Comparison of ENCODE assay signal across 12 mouse cellular contexts in genomic region chr2:74694066-74694465, GRCm38 (mm10). TPM values are rescaled to one million over a fixed set of nuclear protein-coding genes. Genes with fewer than 3 reads are reported as not detected.
DNase-seq lines count a peak whose midpoint lies in the region; ATAC-seq and TF ChIP-seq lines count a peak whose summit lies in the region.
"Had no signal": no experiment of that assay in that cellular context is flagged by ENCODE, and none has a peak within 500 bp of the region (broad histone marks: within the 10 kb centered on the region; RNA-seq: fewer than 3 reads in every experiment).

No protein-coding gene starts in this region.

- H3K27me3 ChIP-seq in liver, embryonic 11.5 days (replicated peaks; ENCODE audit: control insufficient read depth, insufficient read depth, low read length) = peaks cover 99% of the 10 kb centered on the region
- peaks cover 7% of the 10 kb centered on the region; the same call in 1 of the 2 replicates for H3K27me3 ChIP-seq in kidney, embryonic 14.5 days (ENCODE audit: control insufficient read depth, insufficient read depth, low read length)
- H3K27me3 ChIP-seq in neural tube, embryonic 11.5 days (ENCODE audit: control insufficient read depth, insufficient read depth, low read length) = peaks cover 86% of the 10 kb centered on the region

- H3K4me2 ChIP-seq in liver, embryonic 11.5 days = no peak overlapping the region
- H3K4me2 ChIP-seq in kidney, embryonic 14.5 days (replicated peaks; ENCODE audit: low read depth, low read length) = peak overlapping the region; percentile 85
- peak overlapping the region; percentile 76 for H3K4me2 ChIP-seq in neural tube, embryonic 11.5 days (ENCODE audit: low read depth)
- H3K4me2 ChIP-seq: heart, embryonic 15.5 days; midbrain, embryonic 13.5 days; stomach, embryonic 15.5 days had no signal

- H3K4me1 ChIP-seq in liver, embryonic 11.5 days (replicated peaks; ENCODE audit: control insufficient read depth, insufficient read depth, low read length) = no peaks in the 10 kb centered on the region
- no peaks in the 10 kb centered on the region for H3K4me1 ChIP-seq in bone marrow, adult 2 months (ENCODE audit: control insufficient read depth, insufficient read depth, low read length)
- H3K4me1 ChIP-seq in kidney, embryonic 14.5 days (ENCODE audit: control insufficient read depth, insufficient read depth, low read length) = peaks cover 24% of the 10 kb centered on the region; the same call in 1 of the 2 replicates
- 0 out of 2 replicates have a peak, but pooled peaks cover 5% of the 10 kb centered on the region for H3K4me1 ChIP-seq in neural tube, embryonic 11.5 days (ENCODE audit: control insufficient read depth, insufficient read depth, low read length)

- ATAC-seq in liver, embryonic 11.5 days (replicated peaks; ENCODE audit: low FRiP score) = no peak
- no peak for ATAC-seq in kidney, embryonic 14.5 days (ENCODE audit: low FRiP score, low TSS enrichment)
- no peak for ATAC-seq in neural tube, embryonic 11.5 days (ENCODE audit: insufficient read depth, low FRiP score, low TSS enrichment)
- ATAC-seq in cerebellum, adult (ENCODE audit: insufficient number of reproducible peaks, low FRiP score, low TSS enrichment) = no peak
- ATAC-seq: midbrain, embryonic 13.5 days had no signal

- no peaks in the 10 kb centered on the region for H3K9me3 ChIP-seq in liver, embryonic 11.5 days (ENCODE audit: control insufficient read depth, low read length)
- no peaks in the 10 kb centered on the region for H3K9me3 ChIP-seq in kidney, embryonic 14.5 days (ENCODE audit: control insufficient read depth, low read length)
- no peaks in the 10 kb centered on the region for H3K9me3 ChIP-seq in neural tube, embryonic 11.5 days (ENCODE audit: control insufficient read depth, low read length)
- H3K9me3 ChIP-seq: heart, embryonic 15.5 days; midbrain, embryonic 13.5 days; stomach, embryonic 15.5 days had no signal

- H3K9ac ChIP-seq in liver, embryonic 11.5 days (ENCODE audit: low read depth, low read length) = no peak overlapping the region
- H3K9ac ChIP-seq in kidney, embryonic 14.5 days (ENCODE audit: low read depth, low read length) = peak overlapping the region; percentile 90
- H3K9ac ChIP-seq in neural tube, embryonic 11.5 days (ENCODE audit: low read length) = peak overlapping the region; percentile 62; the same call in 1 of the 2 replicates
- H3K9ac ChIP-seq: heart, embryonic 15.5 days; midbrain, embryonic 13.5 days; stomach, embryonic 15.5 days had no signal

- H3K36me3 ChIP-seq in liver, embryonic 11.5 days (ENCODE audit: control insufficient read depth, insufficient read depth, low read length) = no peaks in the 10 kb centered on the region
- peaks cover 8% of the 10 kb centered on the region; the same call in 1 of the 2 replicates for H3K36me3 ChIP-seq in kidney, embryonic 14.5 days (ENCODE audit: control insufficient read depth, insufficient read depth, low read length)
- no peaks in the 10 kb centered on the region for H3K36me3 ChIP-seq in neural tube, embryonic 11.5 days (ENCODE audit: control insufficient read depth, insufficient read depth, low read length)
- H3K36me3 ChIP-seq: heart, embryonic 15.5 days; midbrain, embryonic 13.5 days; stomach, embryonic 15.5 days had no signal

- 2% methylated on average over 16 of the region's 16 CpGs for WGBS in liver, embryonic 11.5 days
- WGBS in bone marrow, adult 2 months = 8% methylated on average over 16 of the region's 16 CpGs
- 4% methylated on average over 16 of the region's 16 CpGs for WGBS in kidney, embryonic 14.5 days
- WGBS in neural tube, embryonic 11.5 days = under 1% methylated on average over 16 of the region's 16 CpGs

- DNase-seq in liver, embryonic 11.5 days (ENCODE audit: low spot score) = peak; percentile 46
- no peak for DNase-seq in liver
- peak; percentile 72 for DNase-seq in neural tube, embryonic 11.5 days (ENCODE audit: low spot score)
- no peak for DNase-seq in layer of hippocampus, adult 18-20 months (ENCODE audit: low spot score in 2 of 2)
- DNase-seq in gastrocnemius, adult 8-10 months (ENCODE audit: low spot score in 2 of 2) = no peak

- TF ChIP-seq POLR2A in bone marrow, adult 2 months (IDR thresholded peaks at IDR 0.05; ENCODE audit: borderline replicate concordance, control insufficient read depth, low read depth, low read length) = no peak

- TF ChIP-seq CTCF in bone marrow, adult 2 months (IDR thresholded peaks at IDR 0.05; ENCODE audit: control insufficient read depth, insufficient read depth, low read length) = peak; percentile 30; the same call in 1 of the 2 replicates

- H3K27ac ChIP-seq in liver, embryonic 11.5 days (ENCODE audit: low read depth, low read length) = no peak overlapping the region
- no peak overlapping the region for H3K27ac ChIP-seq in bone marrow, adult 2 months (ENCODE audit: control insufficient read depth, insufficient read depth, low read depth, low read length, poor library complexity)
- H3K27ac ChIP-seq in kidney, embryonic 14.5 days (ENCODE audit: low read depth, low read length) = peak overlapping the region; percentile 96; the same call in 1 of the 2 replicates
- no peak overlapping the region for H3K27ac ChIP-seq in neural tube, embryonic 11.5 days (ENCODE audit: low read depth, low read length)
- H3K27ac ChIP-seq: heart, embryonic 15.5 days; midbrain, embryonic 13.5 days; stomach, embryonic 15.5 days had no signal

- no peak overlapping the region for H3K4me3 ChIP-seq in liver, embryonic 11.5 days (ENCODE audit: low read depth, low read length)
- no peak overlapping the region for H3K4me3 ChIP-seq in bone marrow, adult 2 months (replicated peaks; ENCODE audit: control insufficient read depth, low read depth, low read length)
- peak overlapping the region; percentile 85 for H3K4me3 ChIP-seq in kidney, embryonic 14.5 days (ENCODE audit: low read length)
- H3K4me3 ChIP-seq in neural tube, embryonic 11.5 days (ENCODE audit: low read depth, low read length) = peak overlapping the region; percentile 46; the same call in 1 of the 2 replicates
- H3K4me3 ChIP-seq: heart, embryonic 15.5 days; midbrain, embryonic 13.5 days; stomach, embryonic 15.5 days had no signal

RNA-seq across cellular contexts. Expression of gene Hoxd10, which starts 2.3 kb away (rescaled TPM):
- polyA plus RNA-seq in liver, embryonic 11.5 days (2014; fragmentation: Nextera tagmentation; extraction: Ambion mirVana) = 0.09 and 0.30 TPM in 2 replicates
- polyA plus RNA-seq in bone marrow, adult 2 months (2011; ENCODE audit: insufficient read depth, insufficient read length, low replicate concordance, missing spikeins) = not detected in 2 replicates
- 45.1 and 45.9 TPM in 2 replicates for polyA plus RNA-seq in kidney, embryonic 14.5 days (2014; fragmentation: Nextera tagmentation; extraction: Ambion mirVana)
- polyA plus RNA-seq in neural tube, embryonic 11.5 days (2014; fragmentation: Nextera tagmentation; extraction: Ambion mirVana) = 28.1 and 29.3 TPM in 2 replicates
- total RNA-seq in layer of hippocampus, adult 18-20 months (2021) = not detected
- total RNA-seq in gastrocnemius, adult 8-10 months (2022) = 1 to 10 TPM; 6.1 to 8.5 (median 7.6) TPM
- polyA plus RNA-seq: cortical plate, adult 2 months; heart, embryonic 15.5 days; midbrain, embryonic 13.5 days had no signal

RNA-seq across cellular contexts. Expression of gene Hoxd9, which starts 3.5 kb away (rescaled TPM):
- polyA plus RNA-seq in liver, embryonic 11.5 days (2014; fragmentation: Nextera tagmentation; extraction: Ambion mirVana) = 0.10 and 0.22 TPM in 2 replicates
- not detected in 2 replicates for polyA plus RNA-seq in bone marrow, adult 2 months (2011; ENCODE audit: insufficient read depth, insufficient read length, low replicate concordance, missing spikeins)
- 36.2 and 47.9 TPM in 2 replicates for polyA plus RNA-seq in kidney, embryonic 14.5 days (2014; fragmentation: Nextera tagmentation; extraction: Ambion mirVana)
- 14.3 and 17.3 TPM in 2 replicates for polyA plus RNA-seq in neural tube, embryonic 11.5 days (2014; fragmentation: Nextera tagmentation; extraction: Ambion mirVana)
- not detected for total RNA-seq in layer of hippocampus, adult 18-20 months (2021)
- 10 to 100 TPM; 22.6 to 27.5 (median 23.7) TPM for total RNA-seq in gastrocnemius, adult 8-10 months (2022)
- polyA plus RNA-seq: cortical plate, adult 2 months; midbrain, embryonic 13.5 days had no signal

RNA-seq across cellular contexts. Expression of gene Hoxd8, which starts 10.3 kb away (rescaled TPM):
- 0.82 and 1.2 TPM in 2 replicates for polyA plus RNA-seq in liver, embryonic 11.5 days (2014; fragmentation: Nextera tagmentation; extraction: Ambion mirVana)
- polyA plus RNA-seq in bone marrow, adult 2 months (2011; ENCODE audit: insufficient read depth, insufficient read length, low replicate concordance, missing spikeins) = 1.1 and 1.4 TPM in 2 replicates
- 45.0 and 45.2 TPM in 2 replicates for polyA plus RNA-seq in kidney, embryonic 14.5 days (2014; fragmentation: Nextera tagmentation; extraction: Ambion mirVana)
- polyA plus RNA-seq in neural tube, embryonic 11.5 days (2014; fragmentation: Nextera tagmentation; extraction: Ambion mirVana) = 21.3 and 23.1 TPM in 2 replicates
- total RNA-seq in layer of hippocampus, adult 18-20 months (2021) = not detected
- total RNA-seq in gastrocnemius, adult 8-10 months (2022) = 10 to 100 TPM; 46.8 to 53.5 (median 51.3) TPM
- polyA plus RNA-seq: cortical plate, adult 2 months; midbrain, embryonic 13.5 days had no signal

RNA-seq across cellular contexts. Expression of gene Hoxd11, which starts 14.7 kb away (rescaled TPM):
- polyA plus RNA-seq in liver, embryonic 11.5 days (2014; fragmentation: Nextera tagmentation; extraction: Ambion mirVana) = 0.14 and 0.44 TPM in 2 replicates
- 0.60 TPM in 1 of 2 replicates, not detected in the other for polyA plus RNA-seq in bone marrow, adult 2 months (2011; ENCODE audit: insufficient read depth, insufficient read length, low replicate concordance, missing spikeins)
- 54.5 and 56.2 TPM in 2 replicates for polyA plus RNA-seq in kidney, embryonic 14.5 days (2014; fragmentation: Nextera tagmentation; extraction: Ambion mirVana)
- 8.1 and 8.5 TPM in 2 replicates for polyA plus RNA-seq in neural tube, embryonic 11.5 days (2014; fragmentation: Nextera tagmentation; extraction: Ambion mirVana)
- total RNA-seq in layer of hippocampus, adult 18-20 months (2021) = not detected
- total RNA-seq in gastrocnemius, adult 8-10 months (2022) = not detected
- polyA plus RNA-seq: cortical plate, adult 2 months; heart, embryonic 15.5 days; midbrain, embryonic 13.5 days had no signal

RNA-seq across cellular contexts. Expression of gene Hoxd3, which starts 17.7 kb away (rescaled TPM):
- 0.47 and 0.87 TPM in 2 replicates for polyA plus RNA-seq in liver, embryonic 11.5 days (2014; fragmentation: Nextera tagmentation; extraction: Ambion mirVana)
- polyA plus RNA-seq in bone marrow, adult 2 months (2011; ENCODE audit: insufficient read depth, insufficient read length, low replicate concordance, missing spikeins) = not detected in 2 replicates
- polyA plus RNA-seq in kidney, embryonic 14.5 days (2014; fragmentation: Nextera tagmentation; extraction: Ambion mirVana) = 12.3 and 12.6 TPM in 2 replicates
- 52.7 and 55.0 TPM in 2 replicates for polyA plus RNA-seq in neural tube, embryonic 11.5 days (2014; fragmentation: Nextera tagmentation; extraction: Ambion mirVana)
- not detected for total RNA-seq in layer of hippocampus, adult 18-20 months (2021)
- under 1 TPM in 2 of 4 experiments, not detected in 2; 0.17 to 0.29 TPM for total RNA-seq in gastrocnemius, adult 8-10 months (2022)
- polyA plus RNA-seq: cortical plate, adult 2 months had no signal

Comparison
In these comparisons a context has a peak if more than half of its experiments do, and no peak if none do; other contexts are left out.
1. DNase-seq: peak in liver, embryonic 11.5 days (single experiment) and neural tube, embryonic 11.5 days (single experiment); none in liver (single experiment), layer of hippocampus, adult 18-20 months (0 of 2) and gastrocnemius, adult 8-10 months (0 of 2).
2. H3K4me3 ChIP-seq: peak in kidney, embryonic 14.5 days (single experiment) and neural tube, embryonic 11.5 days (single experiment); none in liver, embryonic 11.5 days (single experiment) and bone marrow, adult 2 months (single experiment).
3. RNA of gene Hoxd10, which starts 2.3 kb away (polyA plus RNA-seq): 45.1 to 45.9 TPM in kidney, embryonic 14.5 days and 28.1 to 29.3 TPM in neural tube, embryonic 11.5 days; 0.09 to 0.30 TPM in liver, embryonic 11.5 days and not detected in bone marrow, adult 2 months; every median in the first group is over 10 times any median in the second.
4. RNA of gene Hoxd9, which starts 3.5 kb away (polyA plus RNA-seq): 36.2 to 47.9 TPM in kidney, embryonic 14.5 days and 14.3 to 17.3 TPM in neural tube, embryonic 11.5 days; 0.10 to 0.22 TPM in liver, embryonic 11.5 days and not detected in bone marrow, adult 2 months; every median in the first group is over 10 times any median in the second.